Mouse (Mus musculus): ENCODE measurements around the gene Kazn.

DNA sequence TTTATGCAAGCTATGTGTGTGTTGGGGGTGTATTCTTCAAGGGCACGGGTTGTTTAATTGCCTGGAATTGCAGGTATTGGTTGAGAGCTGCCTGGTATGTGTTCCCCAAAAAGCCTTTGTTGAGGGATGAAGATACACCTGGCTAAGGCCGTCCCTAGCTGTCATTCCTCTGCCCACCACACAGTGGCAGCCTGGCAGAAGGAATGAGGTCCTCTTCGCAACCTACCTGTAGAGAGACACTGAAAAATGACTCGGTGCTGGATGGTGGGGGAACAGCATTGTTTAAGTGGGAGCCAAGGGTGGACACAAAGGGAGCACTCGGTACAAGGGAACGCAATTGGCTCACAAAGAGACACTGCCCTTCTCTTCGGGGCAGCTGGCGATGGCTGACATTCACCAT is 125.9 kb downstream of the Kazn start:
- TF ChIP-seq GATA1 (IDR thresholded peaks at IDR 0.05; ENCODE audit: borderline replicate concordance, low read length) (no peak), FLI1 (IDR thresholded peaks at IDR 0.05; ENCODE audit: low read length) (no peak)

Data from megakaryocyte, embryonic 14.5 days (primary cell).